Mouse (Mus musculus) heart, adult 11 months (tissue): ENCODE measurements around the gene Rph3al.
A peak's percentile ranks its signal among the peaks of the same experiment; 100 is the strongest.

Experiments
- DNase-seq: peaks from one replicate; pipeline ENCODE4 v3.0.0; 2022

Gene Rph3al

GRCm38 (mm10) chr11:75857781-75858180, 80.4 kb downstream of the Rph3al start:
- no peak for DNase-seq

DNA sequence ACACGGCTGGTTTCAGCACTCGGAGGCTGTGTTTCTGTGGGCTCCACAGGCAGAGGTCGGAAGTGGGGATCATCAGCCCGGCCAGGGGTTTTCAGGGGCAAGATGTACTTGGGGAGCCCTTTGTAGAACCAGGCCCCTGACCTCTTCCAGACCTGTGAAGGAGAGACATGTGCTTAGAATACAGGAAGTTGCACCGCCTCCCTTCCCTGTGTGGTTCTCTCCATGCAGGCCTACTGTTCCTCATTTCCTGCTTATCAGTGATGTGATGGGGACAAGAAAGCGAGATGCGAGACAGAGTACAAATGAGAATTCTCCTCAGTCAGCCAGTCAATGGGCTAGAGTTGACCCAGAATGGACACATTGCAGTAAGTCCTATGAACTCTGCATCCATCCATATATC, 83.9 kb downstream of the Rph3al start:
- DNase-seq = no peak

GRCm38 (mm10) chr11:75853067-75853636, 85.1 kb downstream of the Rph3al start:
- no peak for DNase-seq

GRCm38 (mm10) chr11:75852485-75852884, 85.7 kb downstream of the Rph3al start:
- DNase-seq = peak; percentile 93

DNA sequence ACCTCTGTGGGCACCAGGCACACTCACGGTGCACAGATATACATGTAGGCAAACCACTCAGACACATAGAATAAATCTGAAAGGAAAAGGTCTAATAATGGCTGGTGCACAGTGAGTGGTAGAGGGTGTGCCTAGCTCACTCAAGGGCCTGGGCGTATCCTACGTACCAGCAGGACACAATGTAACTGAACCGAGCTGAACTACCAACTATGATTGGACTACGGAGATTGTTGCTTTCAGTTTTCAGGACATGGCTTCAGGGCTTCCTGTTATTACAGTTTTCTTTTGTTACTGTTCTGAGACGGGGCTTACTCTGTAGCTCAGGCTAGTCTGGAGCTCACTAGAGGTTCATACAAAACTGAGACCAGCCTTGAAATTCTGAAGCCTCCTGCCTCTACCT, 88.7 kb downstream of the Rph3al start:
- DNase-seq = no peak

GRCm38 (mm10) chr11:75846589-75846988, 91.6 kb downstream of the Rph3al start:
- no peak for DNase-seq

DNA sequence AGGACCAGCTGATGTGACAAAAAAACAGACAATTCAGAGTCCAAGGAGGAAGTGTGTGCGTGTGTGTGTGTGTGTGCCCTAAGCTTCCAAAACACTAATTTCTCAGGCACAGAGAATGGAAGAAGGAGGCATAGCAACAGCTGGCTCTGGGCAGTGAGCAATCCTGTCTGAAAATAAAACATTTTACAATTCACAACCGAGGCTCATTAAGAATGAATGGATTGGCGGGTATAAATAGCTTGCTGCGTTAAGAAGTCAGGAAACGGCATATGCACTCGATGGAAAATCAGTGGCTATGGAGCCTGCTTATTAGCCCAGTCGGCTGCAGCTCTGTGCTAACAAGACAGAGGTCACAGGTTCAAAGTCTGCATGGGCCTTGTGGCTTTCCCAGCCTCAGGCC, 92.6 kb downstream of the Rph3al start:
- no peak for DNase-seq

- no peak for DNase-seq
Observed at GRCm38 (mm10) chr11:75842904-75843619, 95.2 kb downstream of the Rph3al start.

DNA sequence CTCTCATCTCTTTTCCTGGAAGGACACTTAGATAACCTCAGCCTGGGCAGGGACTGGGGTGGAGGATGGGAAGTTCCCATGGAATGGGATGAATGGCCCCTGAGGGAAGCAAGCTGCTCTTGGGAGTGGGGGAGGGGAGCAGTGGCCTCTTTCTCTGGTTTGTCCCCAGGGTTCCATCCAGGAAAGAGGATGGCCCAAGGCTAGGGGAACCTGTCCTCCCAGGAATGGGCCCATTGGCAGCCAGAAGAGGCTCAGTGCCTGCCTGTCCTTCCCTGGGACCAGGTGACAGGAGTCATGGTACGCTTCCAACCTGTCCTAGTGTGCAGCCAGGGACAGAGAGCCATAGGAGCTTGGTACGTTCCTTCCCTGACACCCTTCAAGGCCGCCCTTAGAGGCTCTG, 96.7 kb downstream of the Rph3al start:
- DNase-seq = peak; percentile 91

DNA sequence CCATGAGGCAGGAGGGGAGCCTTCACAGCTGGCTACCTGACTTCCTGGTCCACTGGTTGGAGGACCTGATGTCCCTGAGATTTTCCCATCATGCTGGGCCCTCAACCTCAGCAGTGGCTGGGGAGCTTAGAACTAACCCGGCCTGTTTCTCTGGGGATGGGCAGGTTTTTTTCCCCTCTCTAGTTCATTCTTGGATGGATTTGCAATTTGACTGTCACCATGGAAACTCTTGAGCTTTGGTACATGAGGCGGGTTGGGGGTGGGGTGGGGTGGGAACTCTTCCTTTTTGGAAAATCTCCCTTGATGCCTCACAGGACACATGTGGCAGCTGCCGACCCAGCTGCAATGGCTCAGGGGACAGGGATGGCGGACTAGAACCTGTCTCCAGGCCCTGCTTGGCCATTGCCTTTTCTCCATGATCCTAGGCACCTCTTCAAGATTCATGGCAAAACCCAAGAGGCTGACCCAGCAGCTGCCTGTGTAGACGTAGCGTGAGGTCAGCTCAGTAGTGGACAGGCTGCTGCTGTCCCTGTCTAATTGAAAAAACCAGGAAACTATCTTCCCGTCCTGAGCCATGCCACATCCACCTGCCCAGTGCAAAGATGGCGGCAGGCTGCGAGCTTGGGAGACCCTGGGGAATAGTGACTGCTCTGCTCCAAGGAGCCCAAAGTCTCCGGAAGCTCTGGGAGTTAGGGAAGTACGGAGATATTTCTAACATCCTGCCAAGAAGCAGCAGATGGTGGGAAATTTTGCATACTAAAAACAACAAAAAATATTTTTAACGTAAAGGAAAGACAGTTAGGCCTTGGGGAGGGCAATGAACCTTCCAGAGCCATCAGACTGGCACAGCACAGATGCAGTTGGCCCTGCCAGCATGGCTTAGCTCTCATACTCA, 98.4 kb downstream of the Rph3al start:
- DNase-seq = peak; percentile 94

DNA sequence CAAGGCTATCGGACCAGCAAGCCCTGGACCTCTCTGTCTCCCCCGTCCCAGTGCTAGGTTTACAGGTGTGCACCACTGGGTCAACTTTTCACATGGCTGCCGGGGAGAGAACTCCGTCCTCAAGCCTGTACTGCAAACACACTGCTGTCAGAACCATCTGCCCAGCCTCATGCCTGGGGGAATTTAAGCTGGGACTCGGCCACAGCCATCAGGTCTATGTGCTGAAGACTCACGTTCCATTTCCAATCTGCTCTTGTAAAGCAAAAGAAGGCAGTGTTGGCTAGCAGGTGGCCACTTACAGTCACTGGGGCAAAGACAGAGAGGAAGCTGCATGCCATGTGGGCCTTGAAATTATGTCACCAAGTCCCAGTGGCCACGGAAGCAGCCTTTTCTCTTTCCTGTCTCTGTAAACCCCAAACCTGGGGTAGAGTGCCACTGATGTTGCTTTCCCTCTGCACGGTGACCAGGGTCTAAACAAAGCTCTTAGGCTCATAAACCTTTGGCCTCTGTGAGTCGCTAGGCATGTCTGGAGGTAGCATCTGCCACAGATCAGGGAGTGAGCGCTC, 99.3 kb downstream of the Rph3al start:
- peak; percentile 83 for DNase-seq

GRCm38 (mm10) chr11:75836240-75836610, 102.0 kb downstream of the Rph3al start:
- no peak for DNase-seq

GRCm38 (mm10) chr11:75835587-75836239, 102.5 kb downstream of the Rph3al start:
- peak; percentile 82 for DNase-seq

DNA sequence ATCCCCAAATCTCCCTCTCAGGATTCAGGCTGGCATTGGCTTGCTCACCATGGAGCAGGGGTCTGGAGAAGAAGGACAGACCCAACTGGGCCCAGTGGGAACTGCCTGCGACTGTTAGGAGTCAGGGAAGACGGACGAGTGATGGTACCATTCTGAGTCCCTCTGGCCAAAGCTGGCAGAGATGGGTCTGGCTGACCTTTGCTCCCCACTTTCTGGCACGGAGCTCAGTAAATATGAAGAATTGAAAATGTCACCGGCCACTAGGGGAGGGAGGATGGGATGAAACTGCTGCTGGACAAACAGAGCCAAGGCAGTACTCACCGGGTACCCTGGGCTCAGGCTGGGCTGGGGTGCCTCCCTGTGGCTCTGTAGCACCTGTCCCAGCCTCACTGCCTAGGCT, 105.1 kb downstream of the Rph3al start:
- no peak for DNase-seq

DNA sequence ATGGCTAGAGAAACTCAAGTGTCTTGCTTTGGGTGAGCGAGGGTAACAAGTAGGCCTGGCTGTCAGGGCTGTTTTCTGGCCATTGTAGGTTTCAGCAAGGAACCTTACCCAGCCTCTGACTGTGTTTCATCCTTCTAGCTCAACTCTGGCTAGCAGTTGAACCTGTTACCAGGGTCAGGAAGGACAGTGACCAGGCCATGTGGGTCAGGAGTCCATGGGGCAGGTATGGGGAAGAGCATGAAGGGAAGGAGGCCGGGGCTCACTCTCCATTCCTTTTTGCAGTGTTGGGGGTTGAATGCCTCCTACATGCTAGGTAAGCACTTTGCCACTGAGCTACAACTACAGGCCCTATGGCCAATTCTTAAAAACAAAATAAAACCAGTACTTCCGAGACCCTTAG, 107.8 kb downstream of the Rph3al start:
- DNase-seq = no peak

GRCm38 (mm10) chr11:75827414-75827813, 110.8 kb downstream of the Rph3al start:
- no peak for DNase-seq

DNA sequence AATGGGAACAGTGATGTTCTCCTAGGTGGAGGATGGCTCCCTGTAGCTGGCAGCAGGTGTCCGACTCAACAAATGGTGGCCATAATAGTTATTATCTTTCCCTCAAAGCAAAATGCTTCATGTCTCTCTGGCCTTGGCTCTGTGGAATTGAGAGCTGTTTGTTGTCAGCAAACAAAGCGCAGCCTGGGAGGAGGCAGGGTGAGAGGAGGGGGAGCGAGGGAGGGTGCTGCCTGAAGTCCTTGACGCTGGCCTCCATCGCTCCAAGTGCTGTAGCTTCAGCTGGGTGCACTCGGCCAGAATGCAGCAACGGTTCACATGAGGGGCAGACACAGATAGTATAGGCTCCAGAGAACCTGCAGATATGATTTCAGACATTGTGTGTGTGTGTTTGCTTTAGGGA, 114.7 kb downstream of the Rph3al start:
- no peak for DNase-seq

DNA sequence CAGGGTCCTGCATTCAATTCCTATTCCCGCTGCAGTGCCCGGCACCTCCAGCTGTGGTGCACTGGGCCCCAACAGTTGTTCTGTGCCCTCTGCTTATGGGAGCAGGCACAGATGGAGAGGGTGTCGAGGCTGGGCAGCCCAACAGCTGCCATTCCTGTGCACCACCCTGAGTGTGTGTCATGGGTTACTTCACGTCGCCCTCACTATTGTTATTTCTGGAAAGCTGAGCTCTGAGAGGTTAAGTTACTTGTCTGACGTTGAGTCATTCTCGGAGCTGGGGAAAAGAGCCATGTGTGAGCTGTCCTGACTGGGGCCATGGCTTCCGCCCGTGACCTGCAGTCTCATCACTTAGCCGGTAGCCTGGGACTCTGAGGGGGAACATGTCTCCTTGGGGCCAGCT, 125.1 kb downstream of the Rph3al start:
- DNase-seq = peak; percentile 96

DNA sequence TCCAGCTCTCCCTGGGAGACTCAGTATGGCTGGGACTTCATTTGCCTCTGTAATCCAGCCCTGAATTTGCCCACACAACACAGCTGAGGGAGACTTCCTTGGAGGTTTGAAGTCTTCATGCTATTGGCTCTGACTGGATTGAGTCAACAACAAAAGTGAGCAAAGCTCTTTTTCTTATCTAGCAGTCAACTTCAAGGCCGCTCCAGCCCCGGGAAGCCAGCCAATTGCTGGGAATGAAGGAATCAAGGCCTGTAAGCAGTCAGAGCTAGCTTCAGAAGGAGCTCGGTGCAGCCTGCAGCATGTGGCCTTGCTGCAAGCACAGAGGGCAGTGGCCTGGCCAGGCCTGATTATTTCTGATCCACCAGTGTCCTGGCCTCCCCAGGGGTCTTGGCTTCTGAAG, 126.3 kb downstream of the Rph3al start:
- DNase-seq = peak; percentile 99

DNA sequence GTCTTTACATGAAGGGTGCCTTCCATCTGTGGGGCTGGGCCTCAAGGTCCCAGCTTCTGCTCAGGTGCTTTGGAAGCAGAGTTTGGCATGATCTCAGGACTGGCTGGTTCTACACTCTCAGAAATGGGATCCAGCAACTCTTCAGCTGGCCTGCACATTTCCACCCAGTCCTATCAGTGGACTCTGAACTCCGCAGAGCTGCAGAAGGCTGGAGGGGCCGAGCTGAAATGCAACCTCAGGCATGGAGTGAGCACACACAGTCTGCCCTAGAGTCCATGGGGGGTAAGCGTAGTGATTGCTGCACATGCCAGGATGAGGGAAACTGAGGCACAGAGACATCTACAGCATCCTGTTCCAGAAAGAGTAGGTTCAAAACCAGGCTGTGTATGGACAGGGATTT, 127.7 kb downstream of the Rph3al start:
- no peak for DNase-seq

GRCm38 (mm10) chr11:75807486-75807885, 130.7 kb downstream of the Rph3al start:
- no peak for DNase-seq

GRCm38 (mm10) chr11:75801771-75802550, 136.3 kb downstream of the Rph3al start:
- DNase-seq = no peak
